Mouse (Mus musculus) liver, postnatal 0 days (tissue): Measurements from ENCODE around the gene Gja1. TPM values are rescaled to one million over a fixed set of nuclear protein-coding genes. Genes with fewer than 3 reads are reported as not detected.
A peak's percentile ranks its signal among the peaks of the same experiment; 100 is the strongest.

Experiments
- ATAC-seq: fragments of 200-750 bp; cut with Nextera tagmentation; 2 replicates; pipeline ENCODE4 v1.8.0; 2017; ENCODE audit warnings: mild to moderate bottlenecking, moderate library complexity
- DNase-seq: peaks from one replicate; pipeline ENCODE4 v3.0.0-alpha.2; 2016
- H3K27ac ChIP-seq: fragments of 300-500 bp; sonication (generic); 2 replicates; pipeline ENCODE4 v1.5.1; 2014; ENCODE audit warnings: antibody characterized with exemption, moderate library complexity, mild to moderate bottlenecking, low read depth
- H3K27me3 ChIP-seq: fragments of 300-500 bp; sonication (generic); 2 replicates; pipeline ENCODE4 v1.6.1; 2014; ENCODE audit warnings: low read length, control low read depth, mixed read lengths; ENCODE audit not compliant: insufficient read depth
- H3K36me3 ChIP-seq: fragments of 300-500 bp; sonication (generic); replicated peaks from 2 replicates; pipeline ENCODE4 v1.6.1; 2014; ENCODE audit warnings: mild to moderate bottlenecking, control low read depth, low read length, moderate library complexity, mixed read lengths; ENCODE audit not compliant: insufficient read depth
- H3K4me1 ChIP-seq: fragments of 300-500 bp; sonication (generic); 2 replicates; pipeline ENCODE4 v1.6.1; 2014; ENCODE audit warnings: antibody characterized with exemption, mild to moderate bottlenecking, control low read depth; ENCODE audit not compliant: insufficient read depth
- H3K4me2 ChIP-seq: fragments of 300-500 bp; sonication (generic); 2 replicates; pipeline ENCODE4 v1.6.1; 2014; ENCODE audit warnings: low read depth, mild to moderate bottlenecking, low read length, moderate library complexity, mixed read lengths
- H3K4me3 ChIP-seq: fragments of 300-500 bp; sonication (generic); 2 replicates; pipeline ENCODE4 v1.5.1; 2014; ENCODE audit warnings: low read depth, low read length
- H3K9ac ChIP-seq: fragments of 300-500 bp; sonication (generic); replicated peaks from 2 replicates; pipeline ENCODE4 v1.6.1; 2014; ENCODE audit warnings: mild to moderate bottlenecking, moderate library complexity
- H3K9me3 ChIP-seq: fragments of 300-500 bp; sonication (generic); 2 replicates; pipeline ENCODE4 v1.6.1; 2016; ENCODE audit warnings: mild to moderate bottlenecking, control low read depth, low read length, mixed read lengths
- CTCF ChIP-seq: sonication (generic); IDR thresholded peaks from 2 replicates; pipeline ENCODE4 v1.5.1; 2016; ENCODE audit warnings: antibody characterized with exemption, low read depth
- EP300 ChIP-seq: IDR thresholded peaks from 2 replicates; pipeline ENCODE4 v1.6.1; 2016; ENCODE audit warnings: antibody characterized with exemption, low read depth, mild to moderate bottlenecking
- WGBS: fragments of 180-500 bp; shearing (Covaris S2); extraction: QIAGEN DNeasy Blood & Tissue Kit; methylation state at CpG from one replicate; pipeline ENCODE4 v1.1.7; 2014; ENCODE audit not compliant: insufficient replicate concordance; 5-methylcytosine and 5-hydroxymethylcytosine counted together
- polyA plus RNA-seq: library from polyadenylated mRNA; unstranded; fragments of >200 nt; fragmentation: Nextera tagmentation; extraction: Ambion mirVana; gene quantifications from 2 replicates; pipeline ENCODE4 v1.2.1, GENCODE M21; 2015

Gja1 gene
- polyA plus RNA-seq, 1 experiment from 2014 or later = 4.6 TPM

DNA sequence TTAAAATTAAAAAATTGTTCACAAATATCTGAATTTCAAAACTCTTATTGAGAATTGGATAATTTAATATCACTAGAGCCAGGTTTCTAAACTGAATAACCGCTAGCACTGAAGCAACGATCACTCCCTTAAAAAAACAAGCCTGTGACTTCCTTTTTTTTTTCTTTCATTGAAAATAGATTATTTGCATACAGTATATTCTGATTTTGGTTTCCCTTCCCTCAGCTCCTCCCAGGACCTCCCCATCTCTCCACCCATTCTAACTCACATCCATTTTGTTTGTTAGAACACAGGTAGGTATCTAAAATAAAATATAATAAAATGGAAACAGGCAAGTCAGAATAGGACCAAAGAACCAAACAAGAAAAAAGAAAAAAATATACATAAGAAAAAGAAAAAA is 50.7 kb downstream of the Gja1 start:
- Histone ChIP-seq H3K27me3 (no peaks in the 10 kb centered on the region), H3K4me3 (no peak overlapping the region), H3K4me2 (no peak overlapping the region), H3K9ac (no peak overlapping the region), H3K9me3 (no peaks in the 10 kb centered on the region), H3K4me1 (no peaks in the 10 kb centered on the region), H3K27ac (no peak overlapping the region), H3K36me3 (no peaks in the 10 kb centered on the region)
- ATAC-seq (no peak), DNase-seq (no peak)
- TF ChIP-seq CTCF (no peak), EP300 (no peak)
- WGBS = 43% methylated on average over 2 of the region's 2 CpGs

DNA sequence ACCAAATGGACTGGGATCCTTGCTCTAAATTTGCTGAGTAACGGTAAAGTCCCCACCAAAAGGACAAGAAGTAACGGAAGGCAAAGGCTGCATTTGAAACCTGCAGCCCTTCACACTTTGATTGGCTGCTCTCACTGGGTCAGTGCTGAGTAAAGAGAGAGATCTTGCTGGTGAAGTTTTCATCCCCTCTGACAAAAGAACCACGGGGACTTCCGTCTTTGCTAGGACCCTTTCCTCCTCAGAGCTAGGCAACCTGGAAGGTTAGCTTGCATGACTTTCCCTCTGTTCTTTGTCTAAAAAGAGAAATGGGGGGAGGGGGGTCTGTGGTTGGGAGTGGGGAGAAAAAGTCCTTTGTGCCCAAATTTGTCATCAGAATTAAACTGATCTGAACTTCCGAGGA is 51.9 kb downstream of the Gja1 start:
- DNase-seq (no peak), ATAC-seq (no peak)
- Histone ChIP-seq H3K27me3 (no peaks in the 10 kb centered on the region), H3K9ac (no peak overlapping the region), H3K4me1 (no peaks in the 10 kb centered on the region), H3K9me3 (no peaks in the 10 kb centered on the region), H3K4me2 (no peak overlapping the region), H3K4me3 (no peak overlapping the region), H3K36me3 (no peaks in the 10 kb centered on the region), H3K27ac (no peak overlapping the region)
- no peak for TF ChIP-seq CTCF
- no peak for TF ChIP-seq EP300
- 76% methylated on average over 5 of the region's 5 CpGs for WGBS

DNA sequence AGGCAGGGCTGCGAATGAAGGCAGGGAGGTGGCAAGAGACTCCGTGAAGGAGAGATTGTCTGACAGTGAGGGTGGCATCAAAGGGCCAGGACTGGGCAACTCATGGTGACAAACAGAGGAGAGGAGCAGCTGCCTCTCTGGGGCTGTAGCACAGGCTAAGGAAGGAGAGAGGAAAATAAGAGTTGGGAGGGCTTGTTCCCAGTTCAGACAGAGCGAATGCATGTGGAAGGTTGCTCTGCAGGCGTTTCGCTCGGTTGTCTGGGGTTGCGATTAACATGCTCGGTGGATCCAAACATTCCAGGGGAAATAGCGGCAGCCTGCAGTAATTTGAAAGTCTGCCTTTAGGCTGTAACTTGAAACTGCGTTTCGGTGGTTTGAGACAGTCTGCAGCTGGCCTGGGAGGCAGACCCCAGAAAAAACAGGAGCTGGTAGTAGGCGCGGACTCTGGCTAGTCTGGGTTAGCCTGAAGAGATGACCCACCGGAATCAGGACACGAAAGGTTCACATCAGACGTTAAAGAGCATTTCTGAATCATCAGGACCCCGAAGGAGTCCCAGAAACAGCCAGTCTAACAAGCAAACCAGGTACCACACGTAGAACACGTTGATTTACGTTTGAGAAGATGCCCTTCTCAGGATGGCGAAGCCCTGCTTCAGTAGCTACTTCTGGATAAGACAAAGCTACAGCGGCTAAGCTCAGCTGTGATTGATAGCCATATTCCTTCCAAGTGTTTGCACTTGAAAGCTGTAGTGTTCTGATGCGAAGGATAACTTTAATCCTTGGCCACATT is 54.7 kb downstream of the Gja1 start:
- H3K27me3 ChIP-seq = no peaks in the 10 kb centered on the region
- no peak for DNase-seq
- peak overlapping the region; percentile 38 for H3K4me2 ChIP-seq
- no peaks in the 10 kb centered on the region for H3K36me3 ChIP-seq
- no peak for ATAC-seq
- H3K4me3 ChIP-seq = no peak overlapping the region
- no peak overlapping the region for H3K9ac ChIP-seq
- no peak overlapping the region for H3K27ac ChIP-seq
- no peaks in the 10 kb centered on the region for H3K4me1 ChIP-seq
- TF ChIP-seq EP300 = no peak
- H3K9me3 ChIP-seq = no peaks in the 10 kb centered on the region
- 29% methylated on average over 23 of the region's 23 CpGs for WGBS

DNA sequence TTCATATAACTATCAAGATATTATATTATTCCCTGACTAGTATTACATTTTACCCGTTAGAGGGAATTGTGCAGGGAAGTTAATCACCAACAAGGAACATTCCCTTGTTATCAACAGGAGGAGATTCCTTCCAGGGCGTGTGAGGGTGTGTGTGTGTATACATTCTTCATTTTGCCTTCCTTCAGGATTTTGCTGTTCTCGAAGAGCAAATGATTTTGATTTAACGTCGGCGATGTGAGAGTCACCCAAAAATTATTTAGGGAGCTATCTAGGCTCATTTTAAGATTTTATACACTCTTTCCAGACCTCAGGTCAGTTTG is 55.2 kb downstream of the Gja1 start:
- 71% methylated on average over 6 of the region's 6 CpGs for WGBS
- H3K36me3 ChIP-seq = no peaks in the 10 kb centered on the region
- H3K27ac ChIP-seq = no peak overlapping the region
- DNase-seq = no peak
- H3K27me3 ChIP-seq = no peaks in the 10 kb centered on the region
- H3K4me2 ChIP-seq = no peak overlapping the region
- no peaks in the 10 kb centered on the region for H3K9me3 ChIP-seq
- no peak for TF ChIP-seq CTCF
- no peak for TF ChIP-seq EP300
- ATAC-seq = no peak
- no peaks in the 10 kb centered on the region for H3K4me1 ChIP-seq
- no peak overlapping the region for H3K4me3 ChIP-seq
- H3K9ac ChIP-seq = no peak overlapping the region

DNA sequence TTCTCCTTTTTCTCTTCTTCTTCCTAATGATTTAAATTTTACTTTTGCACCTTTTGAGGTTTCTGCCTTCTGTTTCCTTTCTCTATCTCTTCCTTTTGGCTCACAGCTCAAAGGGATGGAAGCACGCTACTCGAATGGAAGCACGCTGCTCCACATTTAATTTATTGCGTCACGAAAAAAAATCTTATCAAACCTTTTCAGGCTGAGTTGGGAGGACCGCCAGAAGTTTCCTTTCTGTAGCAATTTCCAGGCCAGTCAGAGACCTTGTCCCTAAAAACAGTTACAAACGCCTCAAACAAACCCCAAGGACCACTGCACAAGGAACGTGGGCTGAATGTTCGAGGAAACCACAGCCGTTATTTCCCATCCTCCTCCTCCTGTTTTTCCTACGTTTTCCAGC is 60.2 kb downstream of the Gja1 start:
- H3K36me3 ChIP-seq = no peaks in the 10 kb centered on the region
- H3K4me3 ChIP-seq = no peak overlapping the region
- 32% methylated on average over 11 of the region's 11 CpGs for WGBS
- no peaks in the 10 kb centered on the region for H3K9me3 ChIP-seq
- no peak overlapping the region for H3K27ac ChIP-seq
- TF ChIP-seq CTCF (no peak), EP300 (no peak)
- H3K4me1 ChIP-seq = 0 out of 2 replicates have a peak, but pooled peaks cover 3% of the 10 kb centered on the region
- DNase-seq (no peak), ATAC-seq (no peak)
- no peak overlapping the region for H3K4me2 ChIP-seq
- no peak overlapping the region for H3K9ac ChIP-seq
- H3K27me3 ChIP-seq = no peaks in the 10 kb centered on the region

DNA sequence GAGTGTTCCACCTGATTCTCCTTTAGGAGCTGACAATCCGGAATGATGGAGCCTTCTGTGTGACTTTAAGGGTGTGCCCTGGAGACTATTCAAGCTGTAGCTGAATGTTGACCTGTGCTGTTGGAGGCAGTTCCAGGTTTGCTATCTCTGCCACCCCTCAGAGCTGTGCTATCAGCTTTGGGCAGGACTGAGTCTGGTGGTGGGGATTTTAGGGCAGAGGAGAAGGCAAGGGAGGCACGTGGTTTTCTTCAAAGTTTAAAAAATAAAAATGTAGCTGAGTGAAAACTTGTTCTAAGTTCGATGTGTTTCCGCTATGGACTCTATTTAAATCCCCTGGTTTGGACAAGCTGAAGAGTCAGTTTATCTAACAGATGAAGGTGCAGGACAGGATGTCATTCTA is 62.5 kb downstream of the Gja1 start:
- peak; percentile 54 for TF ChIP-seq EP300
- TF ChIP-seq CTCF = no peak
- Histone ChIP-seq H3K9ac (no peak overlapping the region), H3K27me3 (no peaks in the 10 kb centered on the region), H3K4me1 (0 out of 2 replicates have a peak, but pooled peaks cover 3% of the 10 kb centered on the region), H3K36me3 (no peaks in the 10 kb centered on the region), H3K4me2 (no peak overlapping the region), H3K27ac (no peak overlapping the region; the same call in 1 of the 2 replicates), H3K9me3 (no peaks in the 10 kb centered on the region), H3K4me3 (no peak overlapping the region)
- 40% methylated on average over 4 of the region's 4 CpGs for WGBS
- ATAC-seq (peak; percentile 78), DNase-seq (no peak)

DNA sequence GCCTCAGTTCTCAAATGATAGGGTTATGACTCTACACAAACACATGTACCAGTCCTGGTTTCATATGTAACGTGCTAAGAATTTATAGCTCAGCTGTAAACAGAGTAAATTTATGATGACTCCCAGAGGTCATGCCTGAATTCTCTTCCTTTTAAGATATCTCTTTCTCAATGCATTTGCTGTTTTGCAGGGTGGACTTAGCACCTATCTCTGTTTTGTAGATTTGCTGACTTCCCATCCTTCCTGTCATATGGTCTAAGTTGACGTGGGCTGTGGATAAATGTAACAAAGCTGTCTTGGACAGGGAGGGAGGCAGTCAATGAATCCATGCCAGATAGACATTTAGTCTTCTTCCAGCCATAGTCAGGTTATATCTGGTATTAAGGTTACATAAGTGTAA is 67.3 kb downstream of the Gja1 start:
- DNase-seq = no peak
- H3K27ac ChIP-seq = no peak overlapping the region
- H3K27me3 ChIP-seq = no peaks in the 10 kb centered on the region
- WGBS = 56% methylated on average over 2 of the region's 2 CpGs
- no peaks in the 10 kb centered on the region for H3K36me3 ChIP-seq
- no peak overlapping the region for H3K9ac ChIP-seq
- no peak overlapping the region for H3K4me3 ChIP-seq
- TF ChIP-seq CTCF = no peak
- peak; percentile 47; the same call in 1 of the 2 replicates for TF ChIP-seq EP300
- 0 out of 2 replicates have a peak, but pooled peaks cover 3% of the 10 kb centered on the region for H3K4me1 ChIP-seq
- peak; percentile 29; the same call in 1 of the 2 replicates for ATAC-seq
- no peaks in the 10 kb centered on the region for H3K9me3 ChIP-seq
- H3K4me2 ChIP-seq = no peak overlapping the region
